Mouse (Mus musculus) 416B (cell line): ENCODE results near the gene Gripap1.

Source experiments
- DNase-seq: peaks from one replicate; pipeline ENCODE4 v3.0.0; 2011; ENCODE audit warnings: low read depth

Gene Gripap1

GRCm38 (mm10) chrX:7789542-7790136, at the start of gene Gripap1:
Gene Gripap1 (plus strand): TSS chrX:7789765.
- DNase-seq = peak; percentile 94

- no peak for DNase-seq
These were observed 49.3 kb upstream of the Gripap1 start for GRCm38 (mm10) chrX:7740082-7740819.

- no peak for DNase-seq
These were observed 48.5 kb upstream of the Gripap1 start for GRCm38 (mm10) chrX:7741103-7741502.

GRCm38 (mm10) chrX:7743470-7743869, 46.1 kb upstream of the Gripap1 start:
- no peak for DNase-seq

GRCm38 (mm10) chrX:7744940-7745339, 44.6 kb upstream of the Gripap1 start:
- no peak for DNase-seq

- DNase-seq = no peak
These were observed 44.1 kb upstream of the Gripap1 start for GRCm38 (mm10) chrX:7745429-7745828.

GRCm38 (mm10) chrX:7750432-7751116, 39.0 kb upstream of the Gripap1 start, which contains the start of gene Ccdc120:
Gene Ccdc120 (minus strand): TSS chrX:7750905.
- DNase-seq = peak; percentile 67

- DNase-seq = peak; percentile 50
These were observed 35.9 kb upstream of the Gripap1 start for GRCm38 (mm10) chrX:7753627-7754026.

GRCm38 (mm10) chrX:7762137-7762920, 27.2 kb upstream of the Gripap1 start, which contains the start of gene Tfe3:
Gene Tfe3 (plus strand): TSS chrX:7762560.
- DNase-seq = peak; percentile 96

- DNase-seq = no peak
These were observed 26.7 kb upstream of the Gripap1 start for GRCm38 (mm10) chrX:7762921-7763197.

GRCm38 (mm10) chrX:7763631-7764393, 25.8 kb upstream of the Gripap1 start:
- peak; percentile 68 for DNase-seq

GRCm38 (mm10) chrX:7764657-7765280, 24.8 kb upstream of the Gripap1 start:
- DNase-seq = no peak

- no peak for DNase-seq
These were observed 24.3 kb upstream of the Gripap1 start for GRCm38 (mm10) chrX:7765281-7765670.

GRCm38 (mm10) chrX:7765764-7766163, 23.8 kb upstream of the Gripap1 start:
- peak; percentile 92 for DNase-seq

GRCm38 (mm10) chrX:7769302-7770017, 20.1 kb upstream of the Gripap1 start:
- no peak for DNase-seq

- no peak for DNase-seq
These were observed 16.8 kb upstream of the Gripap1 start for GRCm38 (mm10) chrX:7772766-7773165.

GRCm38 (mm10) chrX:7775501-7776205, 13.9 kb upstream of the Gripap1 start:
- DNase-seq = no peak

GRCm38 (mm10) chrX:7776329-7777082, 13.1 kb upstream of the Gripap1 start:
- DNase-seq = peak; percentile 51
